Mouse (Mus musculus) adrenal gland, adult 18-20 months (tissue): ENCODE measurements around the gene Hfe2. TPM values are rescaled to one million over a fixed set of nuclear protein-coding genes. Genes with fewer than 3 reads are reported as not detected.

Experiments
- DNase-seq, 2 experiments: peaks; one replicate each; pipeline ENCODE4 v3.0.0; 2021 to 2022; ENCODE audit warnings: low spot score in 2 of 2
- total RNA-seq, 2 experiments: library from RNA; stranded (reverse); gene quantifications; 1 replicate in 1 of 2; 2 replicates in 1 of 2; pipeline ENCODE4 v1.2.3; 2021

The Hfe2 gene
- total RNA-seq, 2 experiments from 2014 or later, result 0.42 TPM; not detected in 1

GRCm38 (mm10) chr3:96556651-96557635 lies 32.0 kb downstream of the Hfe2 start:
- no peak for DNase-seq

DNA sequence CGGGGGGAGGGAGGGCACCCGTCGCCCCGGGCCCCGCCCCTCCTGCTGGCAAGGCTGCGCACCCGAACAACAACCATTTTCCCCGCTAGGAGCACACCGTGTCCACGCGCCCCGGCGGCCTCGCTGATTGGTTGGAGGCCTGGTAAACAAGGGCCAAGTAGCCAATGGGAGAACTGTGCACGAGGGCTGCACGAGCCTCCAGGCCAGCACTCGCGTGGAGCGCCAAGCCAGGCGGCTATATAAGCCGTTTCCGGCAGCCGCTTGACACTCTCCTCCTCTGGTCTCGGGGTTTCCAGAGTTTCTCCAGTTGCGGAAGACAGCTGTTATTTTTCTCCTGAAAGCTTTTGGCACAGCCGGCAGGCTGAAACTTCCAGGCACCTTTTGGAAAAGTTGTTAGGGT lies 32.7 kb downstream of the Hfe2 start, which contains the start of gene Txnip:
Txnip (plus strand) TSS at position 264 of the 400 bp plus-strand sequence.
- peak; percentile 100 for DNase-seq

DNA sequence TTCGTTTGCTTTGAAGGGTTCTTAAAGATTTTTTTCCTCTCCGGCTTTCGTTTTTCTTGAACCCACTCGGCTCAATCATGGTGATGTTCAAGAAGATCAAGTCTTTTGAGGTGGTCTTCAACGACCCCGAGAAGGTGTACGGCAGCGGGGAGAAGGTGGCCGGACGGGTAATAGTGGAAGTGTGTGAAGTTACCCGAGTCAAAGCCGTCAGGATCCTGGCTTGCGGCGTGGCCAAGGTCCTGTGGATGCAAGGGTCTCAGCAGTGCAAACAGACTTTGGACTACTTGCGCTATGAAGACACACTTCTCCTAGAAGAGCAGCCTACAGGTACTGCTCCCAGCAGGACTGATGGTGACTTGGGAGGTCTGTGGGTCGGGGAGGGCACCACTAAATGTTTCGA lies 33.2 kb downstream of the Hfe2 start:
- no peak for DNase-seq

- no peak for DNase-seq
Observed at GRCm38 (mm10) chr3:96558668-96559196, 33.8 kb downstream of the Hfe2 start.

GRCm38 (mm10) chr3:96559398-96559910 lies 34.5 kb downstream of the Hfe2 start:
- DNase-seq, result no peak

DNA sequence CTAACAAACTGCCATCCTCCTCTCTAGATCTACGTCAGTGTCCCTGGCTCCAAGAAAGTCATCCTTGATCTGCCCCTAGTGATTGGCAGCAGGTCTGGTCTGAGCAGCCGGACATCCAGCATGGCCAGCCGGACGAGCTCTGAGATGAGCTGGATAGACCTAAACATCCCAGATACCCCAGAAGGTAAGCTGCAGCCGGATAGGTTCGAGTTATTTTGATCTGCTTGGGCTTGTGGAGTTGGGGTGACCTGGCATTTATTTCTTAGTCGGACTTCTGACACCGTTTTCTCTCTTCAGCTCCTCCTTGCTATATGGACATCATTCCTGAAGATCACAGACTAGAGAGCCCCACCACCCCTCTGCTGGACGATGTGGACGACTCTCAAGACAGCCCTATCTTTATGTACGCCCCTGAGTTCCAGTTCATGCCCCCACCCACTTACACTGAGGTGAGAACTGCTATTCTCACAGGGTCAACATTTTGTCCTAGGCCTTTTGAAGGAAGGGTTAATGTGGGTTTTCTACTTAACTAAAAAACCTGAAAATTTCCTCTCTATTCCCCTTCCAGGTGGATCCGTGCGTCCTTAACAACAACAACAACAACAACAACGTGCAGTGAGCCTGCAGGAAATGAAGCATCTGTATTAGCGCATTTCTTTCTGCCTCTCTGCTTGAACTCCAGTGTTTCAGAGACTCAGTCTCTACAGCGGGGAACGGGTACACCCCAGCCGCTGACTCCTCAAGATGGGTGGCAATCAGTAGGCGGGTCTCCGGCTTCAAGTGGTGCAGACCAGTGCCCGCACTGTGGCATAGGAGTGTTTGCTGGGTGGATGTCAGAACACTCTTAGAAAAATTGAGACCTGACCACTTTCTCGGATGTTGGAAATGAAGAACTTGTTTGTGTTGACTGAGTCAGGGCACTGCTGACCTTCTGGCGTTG lies 35.2 kb downstream of the Hfe2 start:
- no peak for DNase-seq

DNA sequence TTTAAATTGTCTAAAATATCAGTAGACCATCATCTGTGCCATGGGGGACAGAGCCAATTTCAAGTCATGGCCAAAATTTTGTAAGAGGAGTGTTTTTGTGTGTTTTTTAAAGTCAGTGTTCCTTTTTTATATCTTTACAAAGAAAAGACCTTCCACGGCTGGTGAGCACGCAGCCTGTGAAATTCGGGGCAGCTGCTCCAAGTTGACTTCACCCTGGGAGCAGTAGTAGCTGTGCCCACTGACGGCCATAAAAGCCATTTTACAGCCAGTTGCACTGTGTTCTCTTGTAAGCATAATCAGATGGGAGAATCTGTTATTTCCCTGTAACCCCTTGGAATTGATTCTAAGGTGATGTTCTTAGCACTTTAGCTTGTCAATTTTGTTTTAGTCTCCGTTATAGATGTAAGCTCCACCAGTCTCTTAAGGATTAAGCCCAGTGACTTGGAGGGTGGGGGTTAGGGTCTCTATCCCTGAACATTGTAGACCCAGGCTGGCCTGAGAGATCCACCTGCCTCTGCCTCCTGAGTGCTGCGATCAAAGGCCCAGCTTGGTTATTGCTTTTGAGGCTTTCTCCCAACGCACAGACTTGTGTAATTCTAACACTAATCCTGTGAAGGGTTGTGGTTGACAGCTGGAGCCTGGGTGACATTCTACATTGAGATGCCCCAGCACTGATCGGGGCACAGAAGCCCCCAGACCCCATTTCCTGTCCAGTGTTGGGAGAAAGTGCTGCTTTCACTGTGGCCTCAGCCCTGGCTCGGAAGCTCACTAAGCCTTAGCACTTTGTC lies 36.1 kb downstream of the Hfe2 start:
- no peak for DNase-seq

DNA sequence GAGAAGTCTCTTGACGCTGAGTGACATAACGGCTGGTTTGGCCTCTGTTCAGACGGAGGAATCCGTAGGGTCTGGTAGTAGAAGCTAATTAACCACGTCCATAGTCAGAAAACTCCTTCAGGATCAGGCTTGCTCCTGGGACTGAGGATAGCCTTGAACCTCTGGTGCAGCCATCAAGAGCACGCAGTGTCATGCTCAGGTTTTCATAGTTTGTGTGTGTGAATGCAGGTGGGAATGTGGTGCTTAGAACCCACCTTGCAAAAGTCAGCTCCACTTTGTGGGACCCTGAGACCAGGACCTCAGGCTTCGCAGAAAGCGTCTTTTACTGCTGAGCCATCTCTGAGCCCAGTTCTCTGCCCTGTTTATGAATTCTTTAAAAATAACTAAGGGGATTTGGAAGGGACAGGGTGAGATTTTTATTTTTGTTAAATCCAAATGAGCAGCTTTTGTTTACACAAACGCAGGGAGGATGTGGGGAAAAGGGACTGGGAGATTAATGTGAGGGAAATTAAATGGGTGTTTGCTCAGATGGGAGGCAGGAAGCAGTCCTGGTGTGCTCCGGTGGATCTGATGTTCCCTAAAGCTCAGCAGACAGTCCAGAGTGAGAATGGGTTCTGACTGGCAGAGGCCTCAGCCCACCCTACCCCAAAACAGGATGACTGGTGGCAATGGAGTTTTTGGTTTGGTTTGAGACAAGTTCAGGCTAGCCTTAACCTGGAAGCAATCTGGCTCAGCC lies 37.1 kb downstream of the Hfe2 start:
- DNase-seq, result no peak

DNA sequence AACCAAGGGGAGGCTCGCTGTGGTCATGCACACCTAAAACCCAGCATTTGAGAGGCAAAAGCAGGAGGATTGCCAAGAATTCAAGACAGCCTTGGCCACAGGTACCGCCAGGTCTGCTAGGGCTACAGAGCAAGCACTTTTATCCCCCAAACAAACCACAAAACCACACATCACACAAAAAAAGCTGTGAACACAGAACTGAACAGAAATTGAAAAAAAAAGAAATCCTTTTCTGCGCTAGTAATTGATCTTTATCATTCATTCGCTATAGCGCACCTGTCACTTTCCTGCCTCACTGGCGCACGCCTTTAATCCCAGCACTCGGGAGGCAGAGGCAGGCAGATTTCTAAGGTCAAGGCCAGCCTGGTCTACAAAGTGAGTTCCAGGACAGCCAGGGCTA lies 38.3 kb downstream of the Hfe2 start:
- DNase-seq, result no peak

DNA sequence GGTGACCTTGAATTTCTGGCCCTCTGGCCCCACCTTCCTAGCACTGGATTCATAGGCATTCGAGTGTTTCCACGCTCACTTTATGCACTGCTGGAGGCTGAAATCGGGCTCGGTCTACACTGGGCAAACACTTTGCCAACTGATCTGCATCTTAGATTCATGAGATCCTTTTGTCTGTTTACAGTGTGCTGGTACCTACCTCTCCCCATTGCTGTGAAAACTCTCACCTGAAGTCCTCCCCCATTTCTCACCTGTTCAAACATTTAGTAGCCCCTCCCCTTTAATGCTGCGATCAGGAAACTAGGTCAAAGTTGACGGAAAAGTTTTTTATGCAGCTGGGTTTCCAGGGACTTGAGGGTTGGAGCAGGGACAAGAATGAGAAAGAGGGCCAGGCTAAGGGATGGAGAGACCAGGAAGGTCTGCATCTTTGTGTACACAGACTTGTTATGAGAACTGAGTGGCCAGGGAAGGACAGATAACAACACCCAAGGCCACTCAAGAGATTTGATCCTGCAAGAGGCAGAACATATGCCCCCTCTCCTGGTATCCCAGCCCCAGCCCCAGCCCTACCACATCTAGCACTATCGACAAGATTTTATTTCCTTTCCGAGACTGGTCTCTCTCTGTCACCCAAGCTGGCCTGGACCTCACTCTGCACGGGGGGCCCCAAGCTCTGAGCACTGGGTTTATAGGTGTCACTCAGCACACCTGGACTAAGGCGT lies 39.1 kb downstream of the Hfe2 start:
- DNase-seq, result no peak

- DNase-seq, result no peak
Observed at GRCm38 (mm10) chr3:96564633-96565032, 39.7 kb downstream of the Hfe2 start.

GRCm38 (mm10) chr3:96565105-96565504 lies 40.1 kb downstream of the Hfe2 start:
- DNase-seq, result no peak

- no peak for DNase-seq
Observed at GRCm38 (mm10) chr3:96566661-96567450, 41.9 kb downstream of the Hfe2 start.

DNA sequence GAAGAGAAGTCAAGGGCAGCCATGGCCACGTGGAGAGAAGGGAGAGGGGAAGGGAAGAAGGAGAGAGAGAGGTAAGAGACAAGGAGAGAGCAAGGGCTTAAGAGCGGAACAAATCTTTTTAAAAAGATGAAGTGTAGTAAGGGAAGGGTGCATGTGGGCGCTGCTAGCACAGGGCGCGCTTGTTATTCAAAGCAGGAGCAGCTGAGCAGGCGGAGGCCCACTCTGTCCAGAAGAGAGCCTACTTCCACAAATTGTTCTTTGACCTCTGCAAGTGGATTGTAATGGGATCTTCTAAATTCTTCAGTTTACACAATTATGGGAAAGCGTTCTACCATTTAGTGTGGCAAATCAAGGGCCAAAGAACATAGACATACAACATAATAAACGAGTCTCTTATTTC lies 43.6 kb downstream of the Hfe2 start:
- no peak for DNase-seq

GRCm38 (mm10) chr3:96569506-96569905 lies 44.5 kb downstream of the Hfe2 start:
- no peak for DNase-seq

DNA sequence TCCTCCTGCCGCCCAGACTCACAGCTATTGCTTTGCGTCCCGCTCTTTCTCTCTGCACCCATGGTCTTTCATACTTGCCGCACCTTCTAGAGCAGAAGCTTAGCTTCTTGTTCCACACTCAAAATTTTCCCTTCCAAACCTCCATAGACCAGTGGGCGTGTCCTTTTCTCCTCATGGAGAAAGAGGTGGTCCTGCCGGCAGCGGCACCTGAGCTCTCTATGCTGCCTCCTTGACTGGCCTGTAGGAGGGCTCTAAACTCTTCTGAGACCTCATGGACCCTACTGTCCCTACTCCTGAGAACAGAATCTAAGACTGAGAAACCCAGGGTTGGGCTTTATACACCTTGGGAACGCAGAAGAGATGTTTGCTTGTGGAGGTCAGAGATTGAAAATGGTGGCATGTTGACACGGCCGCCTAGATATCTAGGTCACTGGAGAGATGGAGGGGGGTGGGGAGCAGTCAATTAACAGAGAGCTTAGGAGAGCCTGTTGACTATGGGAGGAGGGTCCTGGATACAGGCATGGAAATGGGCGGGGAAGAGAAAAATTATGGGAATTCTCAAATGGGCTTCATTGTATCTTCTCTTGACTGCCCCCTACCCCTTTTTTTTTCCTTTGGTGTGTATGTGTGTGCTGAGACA lies 45.1 kb downstream of the Hfe2 start:
- DNase-seq, result no peak

DNA sequence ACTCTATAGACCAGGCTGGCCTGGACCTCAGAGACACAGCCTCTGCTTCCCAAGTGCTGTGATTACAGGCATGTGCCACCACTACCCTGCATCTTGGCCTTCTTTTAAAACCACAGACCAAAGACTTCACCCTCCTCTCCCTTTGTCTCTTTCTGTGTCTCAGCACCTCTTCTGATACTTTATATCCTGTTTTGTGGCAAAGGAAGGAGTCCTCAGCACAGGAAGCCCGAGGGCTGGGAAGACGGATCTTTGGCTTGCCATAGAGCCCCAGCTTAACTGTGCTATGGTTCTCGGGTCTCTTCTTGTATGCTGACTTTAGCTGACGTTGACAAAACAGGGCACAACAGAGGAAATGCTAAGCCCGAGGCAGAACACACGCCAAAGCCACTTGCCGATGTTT lies 45.7 kb downstream of the Hfe2 start:
- no peak for DNase-seq

- DNase-seq, result no peak
Observed at GRCm38 (mm10) chr3:96571336-96571735, 46.4 kb downstream of the Hfe2 start.
